ENCODE assay signal across 8 mouse cellular contexts in the genomic region with DNA sequence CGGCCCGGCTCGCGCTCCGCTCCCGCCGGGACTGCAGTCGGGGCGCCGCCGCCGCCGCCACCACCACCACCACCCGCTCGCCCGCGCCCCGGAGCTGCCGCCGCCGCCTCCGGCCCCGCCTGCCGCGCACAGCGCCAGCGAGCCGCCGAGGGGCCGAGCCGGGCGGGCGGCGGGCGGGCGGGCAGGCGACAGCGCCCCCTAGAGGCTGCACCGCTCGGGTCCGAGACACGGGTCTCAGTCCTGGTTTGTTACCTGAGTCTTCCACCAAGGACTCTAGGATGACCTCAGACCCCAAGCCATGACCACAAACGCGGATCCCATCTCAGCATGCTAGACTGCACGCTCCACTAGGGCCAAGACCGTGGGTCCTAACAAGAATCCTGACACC. TPM values are rescaled to one million over a fixed set of nuclear protein-coding genes. Genes with fewer than 3 reads are reported as not detected.
DNase-seq lines count a peak whose midpoint lies in the region; ATAC-seq and TF ChIP-seq lines count a peak whose summit lies in the region.

Gene Grk2, minus strand, starts transcription at position 33 of the 388 bp plus-strand sequence.

- DNase-seq in cerebellum, adult 11 months, result peak; percentile 83
- DNase-seq in forebrain, embryonic 14.5 days (ENCODE audit: low spot score), result peak; percentile 78
- DNase-seq in heart, postnatal 14 days, result peak; percentile 88 to 91
- no peak for DNase-seq in large intestine, adult 2 months (ENCODE audit: low read depth, low spot score)
- peak; percentile 88 for DNase-seq in lung, embryonic 14.5 days
- peak; percentile 72 to 74 for DNase-seq in thymus, adult 18-20 months

- peak within 1 kb of the TSS; percentile 97 for H3K9ac ChIP-seq in ES-Bruce4 (ENCODE audit: low read depth, poor library complexity, severe bottlenecking)
- peak within 1 kb of the TSS; percentile 97 for H3K9ac ChIP-seq in forebrain, embryonic 14.5 days (ENCODE audit: low read length)
- H3K9ac ChIP-seq in lung, embryonic 14.5 days, result peak within 1 kb of the TSS; percentile 93

- no peaks in the 10 kb centered on the region for H3K9me3 ChIP-seq in ES-Bruce4 (replicated peaks; ENCODE audit: control insufficient read depth, insufficient read depth, low read length, poor library complexity, severe bottlenecking)
- no peaks in the 10 kb centered on the region for H3K9me3 ChIP-seq in forebrain, embryonic 14.5 days (replicated peaks; ENCODE audit: control insufficient read depth, low read length)
- H3K9me3 ChIP-seq in lung, embryonic 14.5 days (ENCODE audit: low read depth, low read length), result no peaks in the 10 kb centered on the region

- TF ChIP-seq POLR2A in ES-Bruce4 (IDR thresholded peaks at IDR 0.05; ENCODE audit: insufficient read depth, low read length), result no peak

- H3K4me1 ChIP-seq in ES-Bruce4 (ENCODE audit: control insufficient read depth, insufficient read depth, low read length), result no peaks in the 10 kb centered on the region
- peaks cover 37% of the 10 kb centered on the region for H3K4me1 ChIP-seq in forebrain, embryonic 14.5 days (ENCODE audit: control insufficient read depth, insufficient read depth, low read length)
- H3K4me1 ChIP-seq in lung, embryonic 14.5 days (ENCODE audit: insufficient read depth), result peaks cover 34% of the 10 kb centered on the region

- TF ChIP-seq CTCF in ES-Bruce4 (IDR thresholded peaks at IDR 0.05; ENCODE audit: low read depth, low read length), result peak; percentile 58
- peak; percentile 73 for TF ChIP-seq CTCF in lung, embryonic 14.5 days (IDR thresholded peaks at IDR 0.05; ENCODE audit: low read depth)

- no peak for TF ChIP-seq EP300 in ES-Bruce4 (IDR thresholded peaks at IDR 0.05; ENCODE audit: insufficient read depth, low read depth, low read length)

- under 1% methylated on average over 30 of the region's 46 CpGs for WGBS in forebrain, embryonic 14.5 days
- 7% methylated on average over 42 of the region's 46 CpGs for WGBS in large intestine, adult 2 months
- under 1% methylated on average over 22 of the region's 46 CpGs for WGBS in lung, embryonic 14.5 days

- peak; percentile 82 for ATAC-seq in forebrain, embryonic 14.5 days
- ATAC-seq in lung, embryonic 14.5 days (ENCODE audit: insufficient read depth), result peak; percentile 75
- ATAC-seq in neutrophil, adult 5-6 weeks (ENCODE audit: extremely low read depth, insufficient number of reproducible peaks, low FRiP score, poor library complexity, severe bottlenecking), result 0 out of 2 replicates have a peak, but pooled peaks have one; percentile 11

- H3K4me2 ChIP-seq in forebrain, embryonic 14.5 days (ENCODE audit: low read length), result peak within 1 kb of the TSS; percentile 90
- H3K4me2 ChIP-seq in lung, embryonic 14.5 days, result peak within 1 kb of the TSS; percentile 93

- intact Hi-C loops in heart, postnatal 14 days (cut with DNase I), result no loop called here

- H3K27ac ChIP-seq in ES-Bruce4 (ENCODE audit: insufficient read depth, low read length), result no peak within 1 kb of the TSS
- H3K27ac ChIP-seq in forebrain, embryonic 14.5 days (ENCODE audit: low read depth, low read length), result peak within 1 kb of the TSS; percentile 88
- H3K27ac ChIP-seq in lung, embryonic 14.5 days (ENCODE audit: low read depth), result peak within 1 kb of the TSS; percentile 89

- no peaks in the 10 kb centered on the region for H3K36me3 ChIP-seq in ES-Bruce4 (ENCODE audit: control insufficient read depth, insufficient read depth, low read length, poor library complexity, severe bottlenecking)
- H3K36me3 ChIP-seq in forebrain, embryonic 14.5 days (ENCODE audit: control insufficient read depth, insufficient read depth, low read length), result no peaks in the 10 kb centered on the region
- 0 out of 2 replicates have a peak, but pooled peaks cover 3% of the 10 kb centered on the region for H3K36me3 ChIP-seq in lung, embryonic 14.5 days (ENCODE audit: insufficient read depth)

- H3K27me3 ChIP-seq in ES-Bruce4 (ENCODE audit: control insufficient read depth, insufficient read depth, low read length, poor library complexity, severe bottlenecking), result no peaks in the 10 kb centered on the region
- no peaks in the 10 kb centered on the region for H3K27me3 ChIP-seq in forebrain, embryonic 14.5 days (replicated peaks; ENCODE audit: control insufficient read depth, insufficient read depth, low read length)
- H3K27me3 ChIP-seq in lung, embryonic 14.5 days (ENCODE audit: insufficient read depth, low read length), result no peaks in the 10 kb centered on the region

- peak within 1 kb of the TSS; percentile 83 for H3K4me3 ChIP-seq in ES-Bruce4 (ENCODE audit: low read depth, low read length)
- peak within 1 kb of the TSS; percentile 96 for H3K4me3 ChIP-seq in forebrain, embryonic 14.5 days (ENCODE audit: low read depth, low read length)
- H3K4me3 ChIP-seq in lung, embryonic 14.5 days (ENCODE audit: low read depth, low read length), result peak within 1 kb of the TSS; percentile 99

RNA-seq across cellular contexts. Expression of gene Grk2, which starts in this region (rescaled TPM):
- polyA plus RNA-seq in ES-Bruce4 (2011; ENCODE audit: insufficient read depth, insufficient read length, low read depth, missing spikeins), result 40.2 and 46.4 TPM in 2 replicates
- polyA plus RNA-seq in forebrain, embryonic 14.5 days (2014; fragmentation: Nextera tagmentation; extraction: Ambion mirVana), result 17.1 and 21.0 TPM in 2 replicates
- 10 to 100 TPM; 54.1 to 59.4 TPM for total RNA-seq in heart, postnatal 14 days (2021)
- 99.9 and 108 TPM in 2 replicates for polyA plus RNA-seq in large intestine, adult 2 months (2012; rRNA removed)
- polyA plus RNA-seq in lung, embryonic 14.5 days (2014; fragmentation: Nextera tagmentation; extraction: Ambion mirVana), result 19.4 and 23.0 TPM in 2 replicates
- total RNA-seq in neutrophil, adult 5-6 weeks (2017), result 692 and 849 TPM in 2 replicates

Comparison
In these comparisons a context has a peak if more than half of its experiments do, and no peak if none do; other contexts are left out.
1. RNA of gene Grk2 (total RNA-seq): 692 to 849 TPM in neutrophil, adult 5-6 weeks; 54.1 to 59.4 TPM in heart, postnatal 14 days; every median in the first group is over 10 times any median in the second.
2. ATAC-seq: peak in every context shown above with its lines; median percentile 82 in forebrain, embryonic 14.5 days; 75 in lung, embryonic 14.5 days; 11 in neutrophil, adult 5-6 weeks.
3. Peak in every context shown above with its lines, with median percentiles within 50 percentile points of each other: H3K4me3 ChIP-seq and H3K9ac ChIP-seq.